34 mouse cellular contexts compared by ENCODE assay signal in the genomic region with DNA sequence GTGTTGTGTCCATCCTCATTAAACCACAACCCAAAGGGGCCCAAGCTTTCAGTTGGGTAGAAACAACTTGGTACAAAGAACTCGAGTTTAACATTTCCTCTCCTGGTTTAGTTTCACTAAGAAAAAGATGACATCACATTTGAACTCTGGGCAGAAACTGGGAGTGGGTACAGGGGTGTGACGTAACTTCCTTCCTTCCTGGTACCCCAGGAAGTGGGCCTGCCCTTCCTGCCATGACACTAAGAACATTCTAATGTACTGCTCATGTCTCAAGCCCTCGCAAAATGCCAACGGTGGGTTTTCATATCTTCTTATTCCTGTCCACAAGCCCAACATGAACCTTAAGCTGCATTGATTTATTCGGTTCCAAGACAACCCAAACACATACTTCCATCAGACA.
"Had no signal": no experiment of that assay in that cellular context is flagged by ENCODE, and none has a peak within 500 bp of the region (broad histone marks: within the 10 kb centered on the region; RNA-seq: fewer than 3 reads in every experiment).

No protein-coding gene starts in this region.

- H3K4me1 ChIP-seq: heart, embryonic 10.5 days; heart, embryonic 12.5 days; heart, embryonic 13.5 days; heart, embryonic 15.5 days; intestine, embryonic 15.5 days had no signal

- DNase-seq: heart, postnatal 10 days; heart, postnatal 14 days; heart, postnatal 36 days; heart, postnatal 4 days; kidney, adult 11 months; kidney, adult 18-20 months; kidney, adult 2 months; kidney, adult 8-10 months; kidney, adult 9 months; kidney, postnatal 10 days; kidney, postnatal 14 days; kidney, postnatal 25 days; kidney, postnatal 36 days; kidney, postnatal 4 days; layer of hippocampus, adult 9-11 months; layer of hippocampus, postnatal 36 days had no signal

- H3K27me3 ChIP-seq: heart, embryonic 12.5 days; heart, embryonic 13.5 days; heart, embryonic 15.5 days; hindbrain, embryonic 12.5 days; hindbrain, embryonic 13.5 days; hindbrain, embryonic 15.5 days; intestine, embryonic 15.5 days; kidney, embryonic 15.5 days had no signal

- H3K27ac ChIP-seq: heart, embryonic 10.5 days; heart, embryonic 13.5 days; heart, embryonic 15.5 days; hindbrain, embryonic 10.5 days; hindbrain, embryonic 12.5 days; hindbrain, embryonic 13.5 days; hindbrain, embryonic 14.5 days; hindbrain, embryonic 15.5 days; hindbrain, postnatal 0 days; intestine, embryonic 15.5 days; kidney, embryonic 15.5 days; kidney, postnatal 0 days; layer of hippocampus, adult 2 months had no signal

- H3K36me3 ChIP-seq: heart, embryonic 10.5 days; heart, embryonic 12.5 days; heart, embryonic 13.5 days; heart, embryonic 15.5 days; hindbrain, embryonic 10.5 days; hindbrain, embryonic 12.5 days; hindbrain, embryonic 13.5 days; hindbrain, embryonic 15.5 days; intestine, embryonic 15.5 days; kidney, embryonic 15.5 days had no signal

- H3K9ac ChIP-seq: heart, embryonic 12.5 days; heart, embryonic 13.5 days; heart, embryonic 15.5 days; hindbrain, embryonic 12.5 days; hindbrain, embryonic 13.5 days; hindbrain, embryonic 14.5 days; hindbrain, embryonic 15.5 days; intestine, embryonic 15.5 days; kidney, embryonic 15.5 days had no signal

- ATAC-seq: hindbrain, embryonic 16.5 days; hindbrain, postnatal 0 days; inflammation-experienced regulatory T-cells, adult 6 months; intestine, embryonic 15.5 days; intestine, embryonic 16.5 days; intestine, postnatal 0 days had no signal

- H3K4me2 ChIP-seq: heart, embryonic 12.5 days; heart, embryonic 13.5 days; heart, embryonic 15.5 days; hindbrain, embryonic 12.5 days; hindbrain, embryonic 13.5 days; hindbrain, embryonic 14.5 days; hindbrain, embryonic 15.5 days; intestine, embryonic 15.5 days; kidney, embryonic 15.5 days had no signal

- H3K9me3 ChIP-seq: heart, embryonic 10.5 days; heart, embryonic 12.5 days; heart, embryonic 13.5 days; heart, embryonic 15.5 days; hindbrain, embryonic 10.5 days; hindbrain, embryonic 12.5 days; hindbrain, embryonic 13.5 days; hindbrain, embryonic 15.5 days; intestine, embryonic 15.5 days; kidney, embryonic 15.5 days had no signal

- H3K4me3 ChIP-seq: heart, embryonic 10.5 days; heart, embryonic 12.5 days; heart, embryonic 13.5 days; heart, embryonic 15.5 days; hindbrain, embryonic 10.5 days; hindbrain, embryonic 12.5 days; hindbrain, embryonic 13.5 days; hindbrain, embryonic 15.5 days; intestine, embryonic 15.5 days; kidney, embryonic 15.5 days; layer of hippocampus, adult 2 months had no signal
